Mouse (Mus musculus) ZHBTc4 (cell line): Measurements from ENCODE around the gene Fbxo7.
A peak's percentile ranks its signal among the peaks of the same experiment; 100 is the strongest.
"Not testable (repeated sequence)": the region's sequence is repeated elsewhere in the genome, so short reads cannot be mapped to it uniquely, and the experiment has no call there.

Experiments
- DNase-seq: peaks from one replicate; pipeline ENCODE4 v3.0.0-alpha.2; 2011; ENCODE audit warnings: low read depth, low spot score

The Fbxo7 gene

GRCm38 (mm10) chr10:86021749-86022473, at the start of gene Fbxo7:
Gene Fbxo7 (plus strand): TSS chr10:86021972.
- peak; percentile 97 for DNase-seq

DNA sequence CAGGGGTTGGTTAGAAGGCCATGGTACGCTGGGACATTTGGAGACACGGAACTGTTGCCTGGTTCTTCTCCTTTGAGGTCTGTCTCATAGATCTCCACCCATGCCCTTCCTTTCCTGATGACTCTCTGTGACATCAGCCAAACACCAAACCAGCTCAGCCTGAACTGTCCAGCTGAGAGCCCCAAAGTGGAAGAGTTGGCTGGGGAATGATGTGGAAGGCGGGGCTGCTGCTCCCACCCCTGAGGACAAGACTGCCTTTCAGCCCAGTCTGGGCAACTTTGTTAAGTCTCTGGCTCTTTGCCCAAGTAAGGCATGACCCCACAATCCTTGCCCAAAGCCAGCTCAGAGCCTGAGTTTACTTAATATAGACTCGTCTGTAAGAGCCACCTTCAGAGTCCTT, 48.9 kb upstream of the Fbxo7 start:
- DNase-seq = no peak

- DNase-seq = no peak
Observed at GRCm38 (mm10) chr10:85989412-85990115, 32.2 kb upstream of the Fbxo7 start.

GRCm38 (mm10) chr10:85992412-85992811, 29.4 kb upstream of the Fbxo7 start:
- no peak for DNase-seq

GRCm38 (mm10) chr10:85993836-85994235, 27.9 kb upstream of the Fbxo7 start:
- no peak for DNase-seq

GRCm38 (mm10) chr10:85994543-85995104, 27.1 kb upstream of the Fbxo7 start:
- DNase-seq = no peak

DNA sequence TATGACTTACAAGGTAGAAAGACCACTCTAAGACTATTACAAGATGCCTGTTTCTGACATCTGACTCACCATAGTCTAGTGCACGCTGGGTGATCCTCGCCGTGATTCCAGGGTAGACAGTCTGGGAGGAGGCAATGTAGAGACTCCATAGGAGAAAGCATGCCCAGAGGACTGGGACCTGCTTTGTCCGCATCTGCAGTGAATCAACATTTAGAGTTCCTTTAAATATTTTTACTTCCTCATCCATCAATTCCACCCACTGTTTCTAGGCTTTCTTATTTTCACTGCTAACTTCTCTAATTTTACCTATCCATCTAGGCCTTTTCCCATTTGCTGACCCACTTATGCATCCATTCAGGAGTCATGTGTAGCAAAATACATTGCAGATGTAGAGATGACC, 21.3 kb upstream of the Fbxo7 start:
- DNase-seq = no peak

DNA sequence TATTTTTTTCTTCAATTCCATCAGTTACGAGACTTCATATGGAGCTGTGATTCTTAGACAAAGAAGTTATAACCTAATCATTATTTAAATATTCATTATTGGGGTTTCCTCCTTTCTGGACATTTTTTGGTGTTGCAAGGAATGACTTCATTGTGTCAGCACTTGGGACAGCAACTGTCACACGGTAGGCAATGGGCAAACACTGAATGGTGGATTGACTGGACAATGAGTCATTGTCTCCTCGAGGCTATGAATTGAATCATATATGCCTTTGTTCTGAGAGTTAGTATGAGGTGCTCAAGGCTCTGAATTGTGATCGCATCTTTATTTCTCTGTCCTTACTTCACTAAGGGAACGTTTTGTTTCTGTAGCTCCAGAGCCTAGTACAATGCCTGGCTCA, 15.3 kb upstream of the Fbxo7 start:
- DNase-seq = peak; percentile 8

GRCm38 (mm10) chr10:86009688-86010087, 12.1 kb upstream of the Fbxo7 start:
- DNase-seq = no peak

DNA sequence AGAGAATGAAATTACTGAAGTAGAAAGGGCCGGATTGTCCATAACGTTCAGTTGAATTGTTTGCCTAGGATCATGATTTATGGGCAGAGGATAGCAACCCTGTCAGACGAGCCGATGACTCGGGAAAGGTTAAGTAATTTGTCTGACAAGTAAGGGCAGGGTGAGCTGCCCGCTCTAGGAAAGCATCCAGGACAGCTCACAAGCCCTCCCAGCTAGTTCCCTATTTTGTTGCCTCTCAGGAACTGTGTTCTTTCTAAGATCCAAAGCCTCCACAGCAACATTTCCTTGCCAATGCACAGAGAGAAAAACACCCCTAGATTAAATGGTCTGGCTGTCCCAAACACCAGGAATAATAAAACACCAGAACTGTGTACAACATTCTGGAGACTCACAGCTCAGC, 11.1 kb upstream of the Fbxo7 start:
- no peak for DNase-seq

- DNase-seq = no peak
Observed at GRCm38 (mm10) chr10:86011172-86011571, 10.6 kb upstream of the Fbxo7 start.

- no peak for DNase-seq
Observed at GRCm38 (mm10) chr10:86011781-86012180, 10.0 kb upstream of the Fbxo7 start, which contains the start of gene Bpifc. Gene Bpifc (minus strand): TSS chr10:86011895.

GRCm38 (mm10) chr10:86017781-86018180, 4.0 kb upstream of the Fbxo7 start:
- peak; percentile 5 for DNase-seq

DNA sequence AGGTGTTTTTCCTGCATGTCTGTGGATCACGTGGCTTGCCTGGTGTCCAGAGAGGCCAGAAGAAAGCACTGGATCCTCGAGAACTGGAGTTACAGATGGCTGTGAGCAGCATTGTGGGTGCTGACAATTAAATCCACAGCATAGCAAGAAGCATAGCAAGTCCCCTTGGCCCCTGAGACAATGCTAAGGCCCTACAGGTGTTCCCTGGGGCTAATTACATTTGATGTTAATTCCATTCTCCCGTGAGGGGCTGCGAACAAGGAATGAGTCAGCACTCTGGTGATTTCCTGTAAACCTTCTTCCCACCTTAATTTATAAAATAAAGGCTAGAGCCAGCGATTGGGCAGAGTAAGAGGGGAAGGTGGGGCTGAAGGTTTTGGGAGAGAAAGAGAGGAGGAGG, 3.0 kb upstream of the Fbxo7 start:
- peak; percentile 67 for DNase-seq

DNA sequence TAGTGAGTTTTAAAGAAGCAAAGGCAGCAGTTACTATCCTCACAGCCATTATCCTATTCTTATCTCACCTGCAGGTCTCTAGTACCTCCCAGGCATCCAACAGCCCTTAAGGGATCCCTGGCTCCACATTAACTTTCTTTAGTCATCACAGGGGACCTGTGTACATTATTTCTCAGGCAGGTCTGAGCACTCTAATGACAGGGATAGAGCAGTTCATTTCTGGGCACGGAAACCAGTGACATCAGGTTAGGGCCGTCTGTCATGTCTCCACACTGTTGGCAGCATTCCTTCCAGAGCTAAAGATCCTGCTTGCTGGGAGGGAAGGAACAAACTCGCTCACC, 394 bp upstream of the Fbxo7 start:
- DNase-seq = no peak

DNA sequence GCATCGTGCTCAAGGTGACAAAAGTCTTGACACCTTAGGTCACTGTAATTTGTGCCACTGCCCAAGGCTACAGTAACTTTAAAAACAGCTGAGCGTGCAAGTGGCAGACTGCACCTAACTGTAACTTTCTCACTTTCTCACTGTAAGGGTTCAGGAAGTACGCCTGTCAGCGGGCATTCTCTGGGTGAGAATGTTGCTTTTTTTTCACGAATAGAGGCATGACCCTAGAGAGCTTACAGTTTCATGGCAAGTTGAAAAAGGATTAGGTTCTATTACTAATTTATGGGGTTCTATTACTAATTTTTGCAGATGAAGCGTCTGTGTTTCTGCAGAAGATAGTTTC, 673 bp downstream of the Fbxo7 start:
- DNase-seq = no peak

GRCm38 (mm10) chr10:86023149-86023548, 1.4 kb downstream of the Fbxo7 start:
- DNase-seq = no peak

DNA sequence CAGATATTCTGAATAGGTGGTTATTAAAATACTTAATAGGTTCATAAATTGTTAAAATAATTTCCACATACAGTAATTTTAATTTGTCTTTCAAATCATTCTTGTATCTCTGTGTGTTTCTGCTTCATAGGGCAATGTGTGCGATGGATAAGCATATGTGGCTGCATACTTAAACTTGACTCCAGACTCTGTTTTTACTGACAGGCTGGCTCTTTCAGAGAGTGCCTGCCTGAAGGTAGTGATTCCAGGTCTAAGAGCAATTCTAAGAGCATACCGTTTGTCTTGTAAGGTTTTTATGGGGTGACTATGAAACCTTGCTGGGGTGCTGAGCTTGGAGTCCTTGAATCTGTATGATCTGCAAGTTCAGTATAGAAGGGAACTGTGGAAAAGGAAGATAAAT, 4.1 kb downstream of the Fbxo7 start:
- DNase-seq = no peak

DNA sequence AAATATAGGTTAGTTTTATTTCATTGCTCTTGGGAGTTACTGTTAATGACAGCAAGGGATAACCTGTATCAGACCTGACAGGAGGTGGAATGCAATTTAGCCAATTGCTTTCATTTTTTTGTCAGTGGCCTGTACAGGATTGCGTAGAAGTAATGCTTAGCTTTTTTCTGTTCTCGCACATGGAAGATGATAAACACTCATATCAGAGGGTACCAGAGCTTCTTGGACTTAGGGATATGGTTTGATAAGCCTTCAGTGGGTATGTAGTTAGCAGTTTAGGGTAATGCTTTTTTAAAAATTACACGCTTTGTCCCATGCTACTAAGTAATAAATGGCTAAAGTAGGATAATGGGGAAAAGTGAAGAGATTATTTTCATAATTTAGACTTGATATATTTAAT, 4.6 kb downstream of the Fbxo7 start:
- no peak for DNase-seq

DNA sequence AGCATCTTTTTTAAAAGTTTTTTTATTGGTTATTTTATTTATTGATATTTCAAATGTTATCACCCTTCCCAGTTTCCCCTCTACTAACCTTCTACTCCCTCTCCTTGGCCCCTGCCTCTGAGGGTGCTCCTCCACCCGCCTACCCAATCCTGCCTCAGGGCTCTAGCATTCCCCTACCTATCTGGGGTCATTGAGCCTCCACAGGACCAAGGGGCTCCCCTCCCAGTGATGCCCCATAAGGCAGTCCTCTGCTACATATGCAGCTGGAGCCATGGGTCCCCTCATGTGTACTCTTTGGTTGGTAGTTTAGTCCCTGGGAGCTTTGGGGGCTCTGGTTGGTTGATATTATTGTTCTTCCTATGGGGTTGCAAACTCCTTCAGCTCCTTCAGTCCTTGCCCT, 5.0 kb downstream of the Fbxo7 start:
- not testable (repeated sequence) for DNase-seq

DNA sequence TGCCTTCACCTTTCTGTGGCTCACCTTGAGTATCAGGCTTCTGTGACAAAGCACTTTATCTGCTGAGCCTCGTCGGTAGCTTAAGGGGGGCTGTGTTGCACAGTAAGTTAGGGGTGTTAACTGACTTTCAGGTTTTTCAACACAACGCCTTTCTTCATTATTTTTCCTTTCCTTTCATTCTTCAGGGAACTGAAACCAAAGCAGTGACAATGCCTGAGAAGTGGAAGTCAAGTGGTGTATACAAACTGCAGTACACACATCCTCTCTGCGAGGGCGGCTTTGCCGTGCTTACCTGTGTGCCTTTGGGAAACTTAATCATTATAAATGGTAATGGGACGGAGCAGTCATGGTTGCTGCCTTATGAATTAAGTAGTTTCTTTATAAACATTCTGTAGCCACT, 9.0 kb downstream of the Fbxo7 start:
- no peak for DNase-seq

GRCm38 (mm10) chr10:86032517-86032916, 10.7 kb downstream of the Fbxo7 start:
- no peak for DNase-seq
